Mouse (Mus musculus): ENCODE data around the gene Hyls1. TPM values are rescaled to one million over a fixed set of nuclear protein-coding genes. Genes with fewer than 3 reads are reported as not detected.

The Hyls1 gene
- polyA plus RNA-seq, 1 experiment: 5.8 TPM

GRCm38 (mm10) chr9:35592903-35593302, 22.7 kb upstream of the Hyls1 start:
- Histone ChIP-seq H3K79me2 (ENCODE audit: control insufficient read depth, insufficient read depth) (no peaks in the 10 kb centered on the region), H3ac (ENCODE audit: control insufficient read depth, insufficient read length, low read depth) (no peak overlapping the region), H3K27me3 (ENCODE audit: control insufficient read depth, insufficient read depth, insufficient read length) (peaks cover 6% of the 10 kb centered on the region), H3K79me3 (ENCODE audit: low read depth) (no peaks in the 10 kb centered on the region), H3K36me3 (ENCODE audit: control insufficient read depth, insufficient read depth) (no peaks in the 10 kb centered on the region), H3K4me3 (ENCODE audit: insufficient read depth, poor library complexity, severe bottlenecking) (no peak overlapping the region)
- TF ChIP-seq CEBPB (IDR thresholded peaks at IDR 0.05; ENCODE audit: low read depth): no peak
- TF ChIP-seq MYOD1 (IDR thresholded peaks at IDR 0.05; ENCODE audit: control insufficient read depth, insufficient read length, low read depth): no peak
- TF ChIP-seq USF1 (IDR thresholded peaks at IDR 0.05; ENCODE audit: low read depth): no peak
- no peak for TF ChIP-seq MAX (IDR thresholded peaks at IDR 0.05)
- no peak for TF ChIP-seq FOSL1 (IDR thresholded peaks at IDR 0.05; ENCODE audit: insufficient read depth, low read length, poor library complexity, severe bottlenecking)
- TF ChIP-seq CTCF (IDR thresholded peaks at IDR 0.05; ENCODE audit: control insufficient read depth, insufficient read depth, insufficient read length): no peak
- TF ChIP-seq MYOG (IDR thresholded peaks at IDR 0.05; ENCODE audit: control insufficient read depth, extremely low read depth, insufficient read length): no peak

GRCm38 (mm10) chr9:35587674-35588073, 17.5 kb upstream of the Hyls1 start:
- H3K79me3 ChIP-seq (ENCODE audit: low read depth): no peaks in the 10 kb centered on the region
- H3K27me3 ChIP-seq (ENCODE audit: control insufficient read depth, insufficient read depth, insufficient read length): peaks cover 6% of the 10 kb centered on the region
- TF ChIP-seq MYOD1 (IDR thresholded peaks at IDR 0.05; ENCODE audit: control insufficient read depth, insufficient read length, low read depth) (no peak), USF1 (IDR thresholded peaks at IDR 0.05; ENCODE audit: low read depth) (no peak), MAX (IDR thresholded peaks at IDR 0.05) (no peak), CTCF (IDR thresholded peaks at IDR 0.05; ENCODE audit: control insufficient read depth, insufficient read depth, insufficient read length) (no peak), MYOG (IDR thresholded peaks at IDR 0.05; ENCODE audit: control insufficient read depth, extremely low read depth, insufficient read length) (no peak)
- no peaks in the 10 kb centered on the region for H3K36me3 ChIP-seq (ENCODE audit: control insufficient read depth, insufficient read depth)
- H3K79me2 ChIP-seq (ENCODE audit: control insufficient read depth, insufficient read depth): no peaks in the 10 kb centered on the region
- H3ac ChIP-seq (ENCODE audit: control insufficient read depth, insufficient read length, low read depth): no peak overlapping the region
- no peak overlapping the region for H3K4me3 ChIP-seq (ENCODE audit: insufficient read depth, poor library complexity, severe bottlenecking)

GRCm38 (mm10) chr9:35574416-35574815, 4.2 kb upstream of the Hyls1 start:
- Histone ChIP-seq H3K27me3 (ENCODE audit: control insufficient read depth, insufficient read depth, insufficient read length) (no peaks in the 10 kb centered on the region), H3ac (ENCODE audit: control insufficient read depth, insufficient read length, low read depth) (no peak overlapping the region), H3K79me3 (ENCODE audit: low read depth) (peaks cover 1% of the 10 kb centered on the region), H3K36me3 (ENCODE audit: control insufficient read depth, insufficient read depth) (no peaks in the 10 kb centered on the region), H3K4me3 (ENCODE audit: insufficient read depth, poor library complexity, severe bottlenecking) (no peak overlapping the region), H3K79me2 (ENCODE audit: control insufficient read depth, insufficient read depth) (peaks cover 3% of the 10 kb centered on the region)
- TF ChIP-seq CEBPB (IDR thresholded peaks at IDR 0.05; ENCODE audit: low read depth) (no peak), MAX (IDR thresholded peaks at IDR 0.05) (no peak), CTCF (IDR thresholded peaks at IDR 0.05; ENCODE audit: control insufficient read depth, insufficient read depth, insufficient read length) (no peak), MYOG (IDR thresholded peaks at IDR 0.05; ENCODE audit: control insufficient read depth, extremely low read depth, insufficient read length) (no peak), MYOD1 (IDR thresholded peaks at IDR 0.05; ENCODE audit: control insufficient read depth, insufficient read length, low read depth) (no peak), USF1 (IDR thresholded peaks at IDR 0.05; ENCODE audit: low read depth) (no peak), FOSL1 (IDR thresholded peaks at IDR 0.05; ENCODE audit: insufficient read depth, low read length, poor library complexity, severe bottlenecking) (no peak)

GRCm38 (mm10) chr9:35570663-35571062, 465 bp upstream of the Hyls1 start:
- no peak for TF ChIP-seq MYOD1 (IDR thresholded peaks at IDR 0.05; ENCODE audit: control insufficient read depth, insufficient read length, low read depth)
- no peak for TF ChIP-seq MYOG (IDR thresholded peaks at IDR 0.05; ENCODE audit: control insufficient read depth, extremely low read depth, insufficient read length)
- no peak for TF ChIP-seq FOSL1 (IDR thresholded peaks at IDR 0.05; ENCODE audit: insufficient read depth, low read length, poor library complexity, severe bottlenecking)
- TF ChIP-seq MAX (IDR thresholded peaks at IDR 0.05): no peak
- TF ChIP-seq CTCF (IDR thresholded peaks at IDR 0.05; ENCODE audit: control insufficient read depth, insufficient read depth, insufficient read length): no peak
- no peak for TF ChIP-seq USF1 (IDR thresholded peaks at IDR 0.05; ENCODE audit: low read depth)
- no peak for TF ChIP-seq CEBPB (IDR thresholded peaks at IDR 0.05; ENCODE audit: low read depth)
- peaks cover 27% of the 10 kb centered on the region for H3K36me3 ChIP-seq (ENCODE audit: control insufficient read depth, insufficient read depth)
- peak overlapping the region; percentile 68 for H3K4me3 ChIP-seq (ENCODE audit: insufficient read depth, poor library complexity, severe bottlenecking)
- H3ac ChIP-seq (ENCODE audit: control insufficient read depth, insufficient read length, low read depth): no peak overlapping the region
- peaks cover 41% of the 10 kb centered on the region for H3K79me2 ChIP-seq (ENCODE audit: control insufficient read depth, insufficient read depth)
- H3K27me3 ChIP-seq (ENCODE audit: control insufficient read depth, insufficient read depth, insufficient read length): no peaks in the 10 kb centered on the region
- H3K79me3 ChIP-seq (ENCODE audit: low read depth): peaks cover 20% of the 10 kb centered on the region

GRCm38 (mm10) chr9:35567995-35568394, 2.2 kb downstream of the Hyls1 start:
- Histone ChIP-seq H3ac (ENCODE audit: control insufficient read depth, insufficient read length, low read depth) (no peak overlapping the region), H3K27me3 (ENCODE audit: control insufficient read depth, insufficient read depth, insufficient read length) (no peaks in the 10 kb centered on the region), H3K79me2 (ENCODE audit: control insufficient read depth, insufficient read depth) (peaks cover 67% of the 10 kb centered on the region), H3K79me3 (ENCODE audit: low read depth) (peaks cover 36% of the 10 kb centered on the region), H3K4me3 (ENCODE audit: insufficient read depth, poor library complexity, severe bottlenecking) (no peak overlapping the region), H3K36me3 (ENCODE audit: control insufficient read depth, insufficient read depth) (peaks cover 52% of the 10 kb centered on the region)
- no peak for TF ChIP-seq MAX (IDR thresholded peaks at IDR 0.05)
- no peak for TF ChIP-seq FOSL1 (IDR thresholded peaks at IDR 0.05; ENCODE audit: insufficient read depth, low read length, poor library complexity, severe bottlenecking)
- TF ChIP-seq CTCF (IDR thresholded peaks at IDR 0.05; ENCODE audit: control insufficient read depth, insufficient read depth, insufficient read length): no peak
- TF ChIP-seq MYOG (IDR thresholded peaks at IDR 0.05; ENCODE audit: control insufficient read depth, extremely low read depth, insufficient read length): no peak
- no peak for TF ChIP-seq CEBPB (IDR thresholded peaks at IDR 0.05; ENCODE audit: low read depth)
- no peak for TF ChIP-seq MYOD1 (IDR thresholded peaks at IDR 0.05; ENCODE audit: control insufficient read depth, insufficient read length, low read depth)
- no peak for TF ChIP-seq USF1 (IDR thresholded peaks at IDR 0.05; ENCODE audit: low read depth)
